Mouse (Mus musculus): Measurements from ENCODE around the gene Smc3. TPM values are rescaled to one million over a fixed set of nuclear protein-coding genes. Genes with fewer than 3 reads are reported as not detected.
A peak's percentile ranks its signal among the peaks of the same experiment; 100 is the strongest.

Gene Smc3
- total and polyA plus RNA-seq, 3 experiments: 45.7 to 76.3 (median 56.0) TPM

DNA sequence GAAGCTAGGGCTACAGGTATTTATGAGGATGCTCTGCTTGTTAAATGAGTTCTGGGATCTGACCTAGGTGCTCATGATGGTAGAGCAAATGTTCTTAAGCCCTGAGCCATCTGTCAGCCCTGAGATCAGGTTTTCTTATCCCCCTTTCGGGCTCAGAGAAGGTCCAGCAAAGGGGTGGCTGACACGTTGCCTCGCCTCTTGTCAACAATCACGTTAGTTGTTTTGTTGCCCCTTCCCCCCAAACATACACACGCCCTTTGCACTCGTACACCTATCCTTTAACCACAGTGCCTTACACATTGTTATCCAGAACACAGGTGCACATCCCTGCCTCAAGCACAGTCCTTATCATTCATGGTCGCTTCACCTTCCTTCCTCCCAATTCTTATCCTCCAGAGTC lies 50.7 kb downstream of the Smc3 start:
- dilution Hi-C loops (cut with MboI; ENCODE audit: extremely low pct_ligation_motif_present, extremely low pct_unique_long_range_greater_than_20kb, low sequenced_read_pairs): no loop called here
- in situ Hi-C loops (cut with MboI; ENCODE audit: low pct_ligation_motif_present, low pct_unique_long_range_greater_than_20kb, low sequenced_read_pairs): loop anchor here (5.0 kb wide), 1 partner anchor 76 kb away; no protein-coding TSS in a partner anchor
- H3K36me3 ChIP-seq (replicated peaks in 1 of 2; ENCODE audit: control insufficient read depth in 1 of 2, insufficient read depth in 1 of 2, low read length in 1 of 2): peaks cover 12 to 33% of the 10 kb centered on the region in 2 experiments
- DNase-seq (ENCODE audit: extremely low read depth): no peak
- H3K4me2 ChIP-seq (ENCODE audit: insufficient read depth, low read depth, poor library complexity, severe bottlenecking): no peak overlapping the region
- H3K4me1 ChIP-seq (ENCODE audit: control insufficient read depth in 1 of 2, insufficient read depth in 2 of 2): peaks cover 4 to 11% of the 10 kb centered on the region in 2 experiments; a peak in 2 of 4 replicates
- no peaks in the 10 kb centered on the region for H3K9me3 ChIP-seq (replicated peaks; ENCODE audit: low read length)
- H3K9ac ChIP-seq (ENCODE audit: insufficient read depth, low read depth): no peak overlapping the region
- TF ChIP-seq KAT2A (IDR thresholded peaks at IDR 0.05; ENCODE audit: insufficient replicate concordance, low read length) (no peak), POLR2AphosphoS2 (IDR thresholded peaks at IDR 0.05; ENCODE audit: low read depth, low read length) (0 out of 2 replicates have a peak, but pooled peaks have one; percentile 37)
- H3K79me2 ChIP-seq (replicated peaks; ENCODE audit: control insufficient read depth, extremely low read depth, insufficient read depth, poor library complexity, severe bottlenecking): no peaks in the 10 kb centered on the region
- no peak overlapping the region for H3K4me3 ChIP-seq (replicated peaks in 1 of 3; ENCODE audit: low read depth in 2 of 3, low read length in 2 of 3, poor library complexity in 1 of 3)
- H3K27me3 ChIP-seq (replicated peaks): no peaks in the 10 kb centered on the region
- H3K27ac ChIP-seq (ENCODE audit: insufficient read depth, low read depth): no peak overlapping the region

DNA sequence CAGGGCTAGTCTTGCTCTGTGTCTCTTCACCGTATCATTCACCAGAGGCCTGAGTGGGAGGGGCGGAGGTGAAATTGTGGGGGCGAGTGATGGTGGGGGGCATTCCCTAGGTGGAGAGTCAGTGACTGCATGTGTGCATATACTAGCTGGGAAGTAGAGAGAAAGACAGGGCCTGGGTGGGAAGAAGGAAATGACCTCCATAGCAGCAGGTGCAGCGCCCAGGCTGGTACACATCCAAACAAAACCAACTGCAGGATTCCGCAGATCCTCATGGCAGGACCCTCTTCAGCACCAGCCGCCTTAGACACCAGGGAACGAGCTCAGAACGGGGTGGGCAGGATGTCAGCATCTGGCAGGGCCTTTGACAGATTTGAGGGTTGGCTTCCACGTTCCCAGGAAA lies 52.1 kb downstream of the Smc3 start:
- dilution Hi-C loops (cut with MboI; ENCODE audit: extremely low pct_ligation_motif_present, extremely low pct_unique_long_range_greater_than_20kb, low sequenced_read_pairs): no loop called here
- in situ Hi-C loops (cut with MboI; ENCODE audit: low pct_ligation_motif_present, low pct_unique_long_range_greater_than_20kb, low sequenced_read_pairs): loop anchor here (5.0 kb wide), 1 partner anchor 75 kb away; no protein-coding TSS in a partner anchor
- TF ChIP-seq ZKSCAN1 (IDR thresholded peaks at IDR 0.05; ENCODE audit: borderline replicate concordance, low read depth, low read length) (no peak), GABPA (IDR thresholded peaks at IDR 0.05; ENCODE audit: insufficient replicate concordance, low read depth, low read length) (no peak), ELF1 (IDR thresholded peaks at IDR 0.05; ENCODE audit: low read depth, low read length) (no peak), MXI1 (IDR thresholded peaks at IDR 0.05; ENCODE audit: low read depth, low read length) (no peak), POLR2A (IDR thresholded peaks at IDR 0.05; ENCODE audit: low read depth, low read length) (no peak), UBTF (IDR thresholded peaks at IDR 0.05; ENCODE audit: low read depth, low read length) (no peak), TBP (conservative IDR thresholded peaks at IDR 0.05; ENCODE audit: low read depth, low read length) (no peak), JUND (conservative IDR thresholded peaks at IDR 0.05; ENCODE audit: low read depth, low read length) (no peak), CTCF (conservative IDR thresholded peaks at IDR 0.05 in 1 of 2, IDR thresholded peaks at IDR 0.05 in 1 of 2; ENCODE audit: low read depth in 2 of 2, low read length in 2 of 2) (no peak), KAT2A (IDR thresholded peaks at IDR 0.05; ENCODE audit: insufficient replicate concordance, low read length) (no peak), NRF1 (IDR thresholded peaks at IDR 0.05; ENCODE audit: low read depth, low read length) (no peak)

More for the DNA sequence above, 52.1 kb downstream of the Smc3 start:
- no peaks in the 10 kb centered on the region for H3K9me3 ChIP-seq (replicated peaks; ENCODE audit: low read length)
- H3K4me3 ChIP-seq (replicated peaks in 1 of 3; ENCODE audit: low read depth in 2 of 3, low read length in 2 of 3, poor library complexity in 1 of 3): no peak overlapping the region
- DNase-seq (ENCODE audit: extremely low read depth): no peak
- H3K9ac ChIP-seq (ENCODE audit: insufficient read depth, low read depth): no peak overlapping the region
- no peak overlapping the region for H3K4me2 ChIP-seq (ENCODE audit: insufficient read depth, low read depth, poor library complexity, severe bottlenecking)
- H3K79me2 ChIP-seq (replicated peaks; ENCODE audit: control insufficient read depth, extremely low read depth, insufficient read depth, poor library complexity, severe bottlenecking): no peaks in the 10 kb centered on the region
- peaks cover 2 to 21% of the 10 kb centered on the region in 2 experiments for H3K36me3 ChIP-seq (replicated peaks in 1 of 2; ENCODE audit: control insufficient read depth in 1 of 2, insufficient read depth in 1 of 2, low read length in 1 of 2)
- H3K4me1 ChIP-seq (ENCODE audit: control insufficient read depth in 1 of 2, insufficient read depth in 2 of 2): peaks cover 4 to 11% of the 10 kb centered on the region in 2 experiments; a peak in 2 of 4 replicates
- H3K27me3 ChIP-seq (replicated peaks): no peaks in the 10 kb centered on the region
- no peak overlapping the region for H3K27ac ChIP-seq (ENCODE audit: insufficient read depth, low read depth)

All from CH12.LX (cell line).